Mouse (Mus musculus): ENCODE data around the gene Cog6. TPM values are rescaled to one million over a fixed set of nuclear protein-coding genes. Genes with fewer than 3 reads are reported as not detected.
A peak's percentile ranks its signal among the peaks of the same experiment; 100 is the strongest.

Gene Cog6
- polyA plus RNA-seq, 1 experiment from 2014 or later: 50.8 TPM

- Histone ChIP-seq H3K4me1 (ENCODE audit: control insufficient read depth, insufficient read depth, low read length) (no peaks in the 10 kb centered on the region), H3K9ac (replicated peaks; ENCODE audit: low read length) (no peak overlapping the region), H3K4me3 (ENCODE audit: low read depth, low read length) (no peak overlapping the region), H3K27me3 (ENCODE audit: control insufficient read depth, insufficient read depth, low read length) (no peaks in the 10 kb centered on the region), H3K36me3 (replicated peaks; ENCODE audit: control insufficient read depth, insufficient read depth, low read depth, low read length) (no peaks in the 10 kb centered on the region), H3K27ac (replicated peaks; ENCODE audit: low read depth, low read length) (no peak overlapping the region), H3K4me2 (ENCODE audit: low read depth, low read length) (no peak overlapping the region), H3K9me3 (replicated peaks; ENCODE audit: control insufficient read depth, low read length) (no peaks in the 10 kb centered on the region)
- ATAC-seq (replicated peaks; ENCODE audit: insufficient number of reproducible peaks, low FRiP score, low TSS enrichment, low read depth) (no peak), DNase-seq (ENCODE audit: low spot score) (peak; percentile 84)
- WGBS: 25% methylated on average over 7 of the region's 7 CpGs
Observed at GRCm38 (mm10) chr3:53029046-53029445, 12.0 kb upstream of the Cog6 start.

DNA sequence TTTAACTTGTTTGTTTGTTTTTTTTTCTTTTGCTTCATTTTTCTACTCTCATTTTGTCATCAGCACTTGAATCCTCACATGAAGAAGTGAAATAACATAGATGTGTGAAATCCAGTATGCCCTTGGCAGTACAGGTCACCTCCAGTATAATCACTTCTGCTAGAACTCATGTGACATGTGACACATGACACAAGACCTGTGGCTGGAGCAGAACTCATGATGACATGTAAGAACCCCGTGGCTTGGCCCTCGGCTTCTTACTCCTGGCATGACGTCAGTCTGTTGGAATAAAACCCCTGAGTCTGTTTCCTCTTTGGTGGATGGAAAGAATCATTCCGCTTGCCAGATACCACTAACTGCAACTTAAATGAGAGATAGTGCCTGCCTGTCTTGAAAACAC lies 10.3 kb upstream of the Cog6 start:
- no peak for DNase-seq (ENCODE audit: low spot score)
- no peak overlapping the region for H3K4me2 ChIP-seq (ENCODE audit: low read depth, low read length)
- H3K4me1 ChIP-seq (ENCODE audit: control insufficient read depth, insufficient read depth, low read length): no peaks in the 10 kb centered on the region
- H3K9ac ChIP-seq (replicated peaks; ENCODE audit: low read length): no peak overlapping the region
- WGBS: 81% methylated on average over 4 of the region's 4 CpGs
- no peak for ATAC-seq (replicated peaks; ENCODE audit: insufficient number of reproducible peaks, low FRiP score, low TSS enrichment, low read depth)
- H3K4me3 ChIP-seq (ENCODE audit: low read depth, low read length): no peak overlapping the region
- H3K27me3 ChIP-seq (ENCODE audit: control insufficient read depth, insufficient read depth, low read length): no peaks in the 10 kb centered on the region
- H3K27ac ChIP-seq (replicated peaks; ENCODE audit: low read depth, low read length): no peak overlapping the region
- H3K36me3 ChIP-seq (replicated peaks; ENCODE audit: control insufficient read depth, insufficient read depth, low read depth, low read length): no peaks in the 10 kb centered on the region
- no peaks in the 10 kb centered on the region for H3K9me3 ChIP-seq (replicated peaks; ENCODE audit: control insufficient read depth, low read length)

DNA sequence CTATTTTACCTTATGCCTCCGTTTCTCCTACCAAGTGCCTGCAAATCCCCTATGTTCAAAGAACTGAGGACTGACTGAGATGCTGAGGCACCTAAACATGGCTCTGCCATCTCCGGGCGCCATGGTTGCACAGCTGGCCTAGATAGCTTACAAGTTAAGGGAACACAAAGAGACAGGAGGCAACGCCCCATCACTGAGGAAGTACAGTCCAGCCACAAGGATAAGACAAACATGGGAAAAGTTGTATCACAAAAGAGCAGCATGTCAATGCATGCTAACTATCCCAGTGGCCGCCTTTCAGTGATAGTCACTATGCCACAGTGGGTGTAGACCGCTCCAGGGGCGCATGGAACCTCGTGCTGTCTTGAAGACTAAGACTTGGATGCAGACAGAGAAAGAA lies 9.6 kb downstream of the Cog6 start:
- no peaks in the 10 kb centered on the region for H3K27me3 ChIP-seq (ENCODE audit: control insufficient read depth, insufficient read depth, low read length)
- H3K9ac ChIP-seq (replicated peaks; ENCODE audit: low read length): no peak overlapping the region
- H3K9me3 ChIP-seq (replicated peaks; ENCODE audit: control insufficient read depth, low read length): no peaks in the 10 kb centered on the region
- H3K27ac ChIP-seq (replicated peaks; ENCODE audit: low read depth, low read length): no peak overlapping the region
- DNase-seq (ENCODE audit: low spot score) (no peak), ATAC-seq (replicated peaks; ENCODE audit: insufficient number of reproducible peaks, low FRiP score, low TSS enrichment, low read depth) (no peak)
- peaks cover 5% of the 10 kb centered on the region for H3K36me3 ChIP-seq (replicated peaks; ENCODE audit: control insufficient read depth, insufficient read depth, low read depth, low read length)
- no peaks in the 10 kb centered on the region for H3K4me1 ChIP-seq (ENCODE audit: control insufficient read depth, insufficient read depth, low read length)
- no peak overlapping the region for H3K4me3 ChIP-seq (ENCODE audit: low read depth, low read length)
- H3K4me2 ChIP-seq (ENCODE audit: low read depth, low read length): no peak overlapping the region
- WGBS: 92% methylated on average over 8 of the region's 8 CpGs

DNA sequence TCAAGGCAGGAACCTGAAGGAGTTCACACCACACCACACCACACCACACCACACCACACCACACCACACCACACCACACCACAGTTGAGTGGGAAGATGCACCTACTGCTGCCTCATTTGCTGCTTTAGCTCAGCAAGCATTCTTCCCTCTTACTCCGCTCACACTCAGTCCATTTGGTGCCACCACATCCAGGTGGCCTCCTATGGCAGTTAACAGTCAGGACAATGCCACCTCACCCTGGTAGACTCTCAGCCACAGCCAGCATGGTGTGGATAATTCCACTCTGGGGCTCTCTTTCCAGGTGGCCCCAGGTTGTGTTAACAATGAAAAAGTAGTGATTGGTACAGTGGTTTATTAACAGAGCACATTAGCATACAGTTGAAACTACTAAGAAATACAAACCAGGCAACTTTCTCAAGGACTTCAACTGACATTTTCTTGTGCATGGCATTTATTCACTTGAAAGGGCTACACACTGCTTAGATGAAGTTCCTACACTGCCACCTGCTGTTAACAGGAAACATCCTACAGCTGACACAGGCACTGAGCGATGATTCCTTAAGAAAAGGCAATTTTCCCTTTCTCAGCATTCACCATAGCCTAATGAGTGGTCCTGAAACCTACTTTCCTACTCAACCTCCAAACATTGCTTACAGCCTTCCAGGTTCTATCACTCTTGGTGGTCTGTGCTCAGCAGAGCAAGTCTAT lies 12.5 kb downstream of the Cog6 start:
- no peak overlapping the region for H3K27ac ChIP-seq (replicated peaks; ENCODE audit: low read depth, low read length)
- H3K36me3 ChIP-seq (replicated peaks; ENCODE audit: control insufficient read depth, insufficient read depth, low read depth, low read length): peaks cover 5% of the 10 kb centered on the region; the same call in 1 of the 2 replicates
- H3K9me3 ChIP-seq (replicated peaks; ENCODE audit: control insufficient read depth, low read length): no peaks in the 10 kb centered on the region
- ATAC-seq (replicated peaks; ENCODE audit: insufficient number of reproducible peaks, low FRiP score, low TSS enrichment, low read depth) (no peak), DNase-seq (ENCODE audit: low spot score) (peak; percentile 72)
- H3K4me1 ChIP-seq (ENCODE audit: control insufficient read depth, insufficient read depth, low read length): no peaks in the 10 kb centered on the region
- H3K27me3 ChIP-seq (ENCODE audit: control insufficient read depth, insufficient read depth, low read length): no peaks in the 10 kb centered on the region
- H3K9ac ChIP-seq (replicated peaks; ENCODE audit: low read length): no peak overlapping the region
- H3K4me3 ChIP-seq (ENCODE audit: low read depth, low read length): no peak overlapping the region
- WGBS: 76% methylated on average over 2 of the region's 2 CpGs
- no peak overlapping the region for H3K4me2 ChIP-seq (ENCODE audit: low read depth, low read length)

- 67% methylated on average over 6 of the region's 6 CpGs for WGBS
- DNase-seq (ENCODE audit: low spot score) (no peak), ATAC-seq (replicated peaks; ENCODE audit: insufficient number of reproducible peaks, low FRiP score, low TSS enrichment, low read depth) (no peak)
- Histone ChIP-seq H3K27me3 (ENCODE audit: control insufficient read depth, insufficient read depth, low read length) (no peaks in the 10 kb centered on the region), H3K27ac (replicated peaks; ENCODE audit: low read depth, low read length) (no peak overlapping the region), H3K4me2 (ENCODE audit: low read depth, low read length) (no peak overlapping the region), H3K4me3 (ENCODE audit: low read depth, low read length) (no peak overlapping the region), H3K4me1 (ENCODE audit: control insufficient read depth, insufficient read depth, low read length) (no peaks in the 10 kb centered on the region), H3K9me3 (replicated peaks; ENCODE audit: control insufficient read depth, low read length) (no peaks in the 10 kb centered on the region), H3K36me3 (replicated peaks; ENCODE audit: control insufficient read depth, insufficient read depth, low read depth, low read length) (no peaks in the 10 kb centered on the region; the same call in 1 of the 2 replicates), H3K9ac (replicated peaks; ENCODE audit: low read length) (no peak overlapping the region)
Observed at GRCm38 (mm10) chr3:53002076-53002475, 15.0 kb downstream of the Cog6 start.

DNA sequence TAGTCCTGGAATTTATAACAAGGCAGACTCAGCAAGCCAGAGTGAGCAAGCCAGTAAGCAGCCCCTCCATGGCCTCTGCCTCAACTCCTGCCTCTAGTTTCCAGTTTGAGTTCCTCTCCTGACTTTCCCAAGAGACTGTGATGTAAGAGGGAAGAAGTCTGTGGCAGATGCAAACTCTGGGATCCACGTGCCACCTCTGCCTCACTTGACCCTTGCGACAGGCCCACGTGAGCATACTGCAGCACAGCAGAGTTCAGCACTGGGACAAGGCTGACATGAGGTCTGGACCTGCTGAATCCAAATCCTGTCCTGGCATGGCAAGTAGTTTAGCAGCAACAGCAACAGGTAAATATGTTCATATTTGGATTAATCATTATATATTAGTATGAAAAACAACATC lies 17.0 kb downstream of the Cog6 start:
- H3K36me3 ChIP-seq (replicated peaks; ENCODE audit: control insufficient read depth, insufficient read depth, low read depth, low read length): no peaks in the 10 kb centered on the region; the same call in 1 of the 2 replicates
- WGBS: 81% methylated on average over 3 of the region's 3 CpGs
- no peak for DNase-seq (ENCODE audit: low spot score)

GRCm38 (mm10) chr3:52999016-52999744 lies 17.9 kb downstream of the Cog6 start:
- DNase-seq (ENCODE audit: low spot score): no peak
- Histone ChIP-seq H3K36me3 (replicated peaks; ENCODE audit: control insufficient read depth, insufficient read depth, low read depth, low read length) (no peaks in the 10 kb centered on the region; the same call in 1 of the 2 replicates), H3K4me2 (ENCODE audit: low read depth, low read length) (no peak overlapping the region), H3K9me3 (replicated peaks; ENCODE audit: control insufficient read depth, low read length) (no peaks in the 10 kb centered on the region), H3K9ac (replicated peaks; ENCODE audit: low read length) (no peak overlapping the region), H3K27ac (replicated peaks; ENCODE audit: low read depth, low read length) (no peak overlapping the region), H3K4me1 (ENCODE audit: control insufficient read depth, insufficient read depth, low read length) (no peaks in the 10 kb centered on the region), H3K4me3 (ENCODE audit: low read depth, low read length) (no peak overlapping the region), H3K27me3 (ENCODE audit: control insufficient read depth, insufficient read depth, low read length) (no peaks in the 10 kb centered on the region)
- 81% methylated on average over 15 of the region's 15 CpGs for WGBS
- ATAC-seq (replicated peaks; ENCODE audit: insufficient number of reproducible peaks, low FRiP score, low TSS enrichment, low read depth): no peak

More for the DNA sequence above, 17.0 kb downstream of the Cog6 start:
- H3K4me2 ChIP-seq (ENCODE audit: low read depth, low read length): no peak overlapping the region
- H3K27ac ChIP-seq (replicated peaks; ENCODE audit: low read depth, low read length): no peak overlapping the region
- no peak overlapping the region for H3K9ac ChIP-seq (replicated peaks; ENCODE audit: low read length)
- H3K27me3 ChIP-seq (ENCODE audit: control insufficient read depth, insufficient read depth, low read length): no peaks in the 10 kb centered on the region
- no peak for ATAC-seq (replicated peaks; ENCODE audit: insufficient number of reproducible peaks, low FRiP score, low TSS enrichment, low read depth)
- no peaks in the 10 kb centered on the region for H3K4me1 ChIP-seq (ENCODE audit: control insufficient read depth, insufficient read depth, low read length)
- H3K9me3 ChIP-seq (replicated peaks; ENCODE audit: control insufficient read depth, low read length): no peaks in the 10 kb centered on the region
- H3K4me3 ChIP-seq (ENCODE audit: low read depth, low read length): no peak overlapping the region

DNA sequence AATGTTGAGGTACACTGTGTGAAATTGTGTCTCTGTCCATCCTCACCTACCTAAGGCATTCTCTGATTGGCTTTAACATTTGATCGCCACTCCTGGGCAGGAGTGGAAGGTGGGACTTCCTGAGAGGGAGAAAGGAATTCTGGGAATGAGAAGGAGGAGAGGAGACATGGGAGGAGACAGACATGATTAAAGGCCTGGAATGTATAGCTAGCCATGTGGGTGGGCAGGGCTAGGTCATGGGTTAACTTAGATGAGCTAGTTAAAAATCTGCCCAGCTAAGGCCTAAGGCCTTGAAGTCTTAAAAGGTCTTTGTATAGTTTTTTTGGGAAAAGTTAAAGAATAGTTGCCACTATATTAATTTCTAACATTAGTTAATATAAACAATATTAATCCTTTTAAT lies 19.7 kb downstream of the Cog6 start:
- no peak overlapping the region for H3K9ac ChIP-seq (replicated peaks; ENCODE audit: low read length)
- H3K27me3 ChIP-seq (ENCODE audit: control insufficient read depth, insufficient read depth, low read length): no peaks in the 10 kb centered on the region
- no peaks in the 10 kb centered on the region; the same call in 1 of the 2 replicates for H3K36me3 ChIP-seq (replicated peaks; ENCODE audit: control insufficient read depth, insufficient read depth, low read depth, low read length)
- no peaks in the 10 kb centered on the region for H3K9me3 ChIP-seq (replicated peaks; ENCODE audit: control insufficient read depth, low read length)
- no peak overlapping the region for H3K27ac ChIP-seq (replicated peaks; ENCODE audit: low read depth, low read length)
- H3K4me1 ChIP-seq (ENCODE audit: control insufficient read depth, insufficient read depth, low read length): no peaks in the 10 kb centered on the region
- ATAC-seq (replicated peaks; ENCODE audit: insufficient number of reproducible peaks, low FRiP score, low TSS enrichment, low read depth) (no peak), DNase-seq (ENCODE audit: low spot score) (no peak)
- 68% methylated on average over 1 of the region's 1 CpGs for WGBS
- no peak overlapping the region for H3K4me3 ChIP-seq (ENCODE audit: low read depth, low read length)
- no peak overlapping the region for H3K4me2 ChIP-seq (ENCODE audit: low read depth, low read length)

Measured in embryonic facial prominence, embryonic 11.5 days (tissue).